Mouse (Mus musculus): Measurements from ENCODE around the gene Pllp.

GRCm38 (mm10) chr8:94660418-94660817 lies 35.7 kb downstream of the Pllp start:
- TF ChIP-seq CTCF (IDR thresholded peaks at IDR 0.05; ENCODE audit: low read depth) (no peak), EP300 (optimal IDR thresholded peaks at IDR 0.05) (no peak)
